Mouse (Mus musculus): ENCODE measurements at regions not wholly inside any gene's neighbourhood (a gene's known extent, or its start where the extent isn't known, plus 50 kb on each side); places are given as distances from the start of the nearest gene placed in this dataset.

DNA sequence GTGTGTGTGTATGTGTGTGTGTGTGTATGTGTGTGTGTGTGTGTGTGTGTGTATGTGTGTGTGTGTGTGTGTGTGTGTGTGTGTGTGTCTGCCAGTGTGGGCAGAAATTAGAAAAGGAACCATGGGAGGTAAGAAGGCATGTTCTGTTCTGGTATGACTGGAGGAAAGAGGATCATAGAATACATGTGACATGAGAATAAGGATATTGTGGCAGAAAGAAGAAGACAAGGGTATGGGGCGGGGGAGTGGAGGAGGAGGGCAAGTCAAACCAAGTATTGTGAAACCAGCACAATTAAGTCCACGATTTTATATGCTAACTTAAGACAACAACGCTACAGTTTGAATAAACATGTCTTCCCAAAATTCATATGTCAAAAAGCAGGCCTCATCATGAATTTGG is 117.4 kb upstream of the Ankrd55 start:
- TF ChIP-seq HCFC1 (IDR thresholded peaks at IDR 0.05; ENCODE audit: borderline replicate concordance, insufficient read depth, low read length), result no peak
- TF ChIP-seq ZC3H11A (IDR thresholded peaks at IDR 0.05; ENCODE audit: borderline replicate concordance, low read depth, low read length), result no peak
- TF ChIP-seq MAFK (IDR thresholded peaks at IDR 0.05; ENCODE audit: insufficient read depth, low read depth, low read length), result no peak
- no peak for TF ChIP-seq CHD2 (IDR thresholded peaks at IDR 0.05; ENCODE audit: low read depth, low read length)
- TF ChIP-seq ZNF384 (IDR thresholded peaks at IDR 0.05; ENCODE audit: low read depth, low read length), result no peak
- H3K36me3 ChIP-seq (ENCODE audit: control insufficient read depth, insufficient read depth, low read length, poor library complexity, severe bottlenecking), result no peaks in the 10 kb centered on the region
- in situ Hi-C loops (cut with MboI; ENCODE audit: low sequenced_read_pairs in 2 of 2, unreplicated experiment in 2 of 2), result no loop called here
- no peak overlapping the region for H3K9ac ChIP-seq (ENCODE audit: insufficient read depth, low read depth, low read length, poor library complexity, severe bottlenecking)
- DNase-seq (ENCODE audit: low read depth, low spot score), result no peak
- no peak overlapping the region for H3K27ac ChIP-seq (ENCODE audit: insufficient read depth, low read depth, low read length, poor library complexity, severe bottlenecking)
- no peaks in the 10 kb centered on the region for H3K9me3 ChIP-seq (ENCODE audit: control insufficient read depth, insufficient read depth, low read depth, low read length)
- H3K4me1 ChIP-seq (ENCODE audit: control insufficient read depth in 2 of 2, insufficient read depth in 2 of 2, low read length in 2 of 2, poor library complexity in 1 of 2), result no peaks in the 10 kb centered on the region
- no peak overlapping the region for H3K4me3 ChIP-seq (ENCODE audit: insufficient read depth in 1 of 2, low read depth in 1 of 2, low read length in 2 of 2, poor library complexity in 1 of 2, severe bottlenecking in 1 of 2)

DNA sequence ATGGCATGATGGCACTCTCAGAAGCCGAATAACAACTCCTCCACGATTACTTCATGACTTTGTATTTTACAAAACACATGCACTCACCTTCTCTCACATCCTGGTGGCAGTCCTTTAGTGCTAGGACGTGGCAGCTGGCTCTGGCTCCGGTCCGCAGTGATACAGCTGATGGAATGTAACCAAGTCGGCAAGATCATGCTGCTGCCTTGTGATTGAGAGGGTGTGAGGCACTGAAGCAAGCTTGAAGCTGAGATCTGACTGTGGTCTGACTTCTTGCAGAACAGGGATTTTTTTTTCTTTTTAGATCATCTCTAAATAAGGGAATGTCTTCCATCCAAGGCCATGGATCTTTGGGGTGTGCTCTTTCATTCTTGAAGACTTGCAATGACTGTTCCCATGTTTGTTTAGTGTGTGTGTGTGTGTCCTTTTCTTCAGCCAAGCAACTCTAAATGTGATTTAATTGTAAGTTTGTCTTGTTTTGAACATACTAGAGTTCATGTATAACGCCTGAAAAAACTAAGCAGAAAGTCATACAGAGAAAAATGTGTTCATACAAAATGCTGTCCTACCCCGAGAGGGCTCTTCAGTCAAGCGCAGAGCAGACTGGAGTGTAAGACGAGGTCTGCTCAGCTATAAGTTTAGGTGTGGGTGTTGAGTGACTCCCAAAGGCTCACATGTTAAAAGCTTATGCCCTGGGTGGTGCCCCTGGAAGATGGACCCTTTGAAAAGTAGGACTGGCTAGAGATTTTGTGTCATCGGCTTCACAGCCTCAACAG is 116.1 kb upstream of the Ankrd55 start:
- TF ChIP-seq ZNF384 (IDR thresholded peaks at IDR 0.05; ENCODE audit: low read depth, low read length) (no peak), HCFC1 (IDR thresholded peaks at IDR 0.05; ENCODE audit: borderline replicate concordance, insufficient read depth, low read length) (no peak), MAFK (IDR thresholded peaks at IDR 0.05; ENCODE audit: insufficient read depth, low read depth, low read length) (no peak), CHD2 (IDR thresholded peaks at IDR 0.05; ENCODE audit: low read depth, low read length) (no peak), ZC3H11A (IDR thresholded peaks at IDR 0.05; ENCODE audit: borderline replicate concordance, low read depth, low read length) (no peak)
- Histone ChIP-seq H3K9ac (ENCODE audit: insufficient read depth, low read depth, low read length, poor library complexity, severe bottlenecking) (no peak overlapping the region), H3K4me1 (ENCODE audit: control insufficient read depth in 2 of 2, insufficient read depth in 2 of 2, low read length in 2 of 2, poor library complexity in 1 of 2) (no peaks in the 10 kb centered on the region), H3K27ac (ENCODE audit: insufficient read depth, low read depth, low read length, poor library complexity, severe bottlenecking) (no peak overlapping the region), H3K9me3 (ENCODE audit: control insufficient read depth, insufficient read depth, low read depth, low read length) (no peaks in the 10 kb centered on the region), H3K4me3 (ENCODE audit: insufficient read depth in 1 of 2, low read depth in 1 of 2, low read length in 2 of 2, poor library complexity in 1 of 2, severe bottlenecking in 1 of 2) (no peak overlapping the region), H3K36me3 (ENCODE audit: control insufficient read depth, insufficient read depth, low read length, poor library complexity, severe bottlenecking) (no peaks in the 10 kb centered on the region)
- in situ Hi-C loops (cut with MboI; ENCODE audit: low sequenced_read_pairs in 2 of 2, unreplicated experiment in 2 of 2), result no loop called here
- no peak for DNase-seq (ENCODE audit: low read depth, low spot score)

DNA sequence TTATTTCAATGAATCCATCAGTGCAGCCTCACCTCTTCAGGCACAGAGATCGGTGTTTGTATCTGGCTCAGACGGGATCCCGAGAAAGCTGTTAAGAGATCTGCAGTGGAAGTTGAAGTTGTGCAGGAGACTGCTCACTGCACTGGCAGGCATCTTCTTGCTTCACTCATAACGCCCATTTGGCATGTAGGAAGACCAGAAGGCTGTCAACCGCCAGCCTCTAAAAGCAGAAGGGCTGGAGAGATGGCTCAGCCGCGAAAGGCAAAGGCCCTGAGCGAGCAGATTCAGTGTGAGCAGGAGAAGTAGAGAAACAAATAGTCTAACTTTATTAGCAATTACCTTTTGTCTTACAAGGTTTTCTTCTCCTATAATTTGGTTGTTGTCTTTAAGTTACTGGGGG is 114.3 kb upstream of the Ankrd55 start:
- no peaks in the 10 kb centered on the region for H3K36me3 ChIP-seq (ENCODE audit: control insufficient read depth, insufficient read depth, low read length, poor library complexity, severe bottlenecking)
- no peak overlapping the region for H3K27ac ChIP-seq (ENCODE audit: insufficient read depth, low read depth, low read length, poor library complexity, severe bottlenecking)
- H3K4me1 ChIP-seq (ENCODE audit: control insufficient read depth in 2 of 2, insufficient read depth in 2 of 2, low read length in 2 of 2, poor library complexity in 1 of 2), result no peaks in the 10 kb centered on the region
- H3K4me3 ChIP-seq (ENCODE audit: insufficient read depth in 1 of 2, low read depth in 1 of 2, low read length in 2 of 2, poor library complexity in 1 of 2, severe bottlenecking in 1 of 2), result no peak overlapping the region
- DNase-seq (ENCODE audit: low read depth, low spot score), result no peak
- no peaks in the 10 kb centered on the region for H3K9me3 ChIP-seq (ENCODE audit: control insufficient read depth, insufficient read depth, low read depth, low read length)
- TF ChIP-seq CHD2 (IDR thresholded peaks at IDR 0.05; ENCODE audit: low read depth, low read length) (no peak), MAFK (IDR thresholded peaks at IDR 0.05; ENCODE audit: insufficient read depth, low read depth, low read length) (no peak), ZNF384 (IDR thresholded peaks at IDR 0.05; ENCODE audit: low read depth, low read length) (no peak), ZC3H11A (IDR thresholded peaks at IDR 0.05; ENCODE audit: borderline replicate concordance, low read depth, low read length) (no peak), HCFC1 (IDR thresholded peaks at IDR 0.05; ENCODE audit: borderline replicate concordance, insufficient read depth, low read length) (no peak)
- in situ Hi-C loops (cut with MboI; ENCODE audit: low sequenced_read_pairs in 2 of 2, unreplicated experiment in 2 of 2), result no loop called here
- H3K9ac ChIP-seq (ENCODE audit: insufficient read depth, low read depth, low read length, poor library complexity, severe bottlenecking), result no peak overlapping the region

DNA sequence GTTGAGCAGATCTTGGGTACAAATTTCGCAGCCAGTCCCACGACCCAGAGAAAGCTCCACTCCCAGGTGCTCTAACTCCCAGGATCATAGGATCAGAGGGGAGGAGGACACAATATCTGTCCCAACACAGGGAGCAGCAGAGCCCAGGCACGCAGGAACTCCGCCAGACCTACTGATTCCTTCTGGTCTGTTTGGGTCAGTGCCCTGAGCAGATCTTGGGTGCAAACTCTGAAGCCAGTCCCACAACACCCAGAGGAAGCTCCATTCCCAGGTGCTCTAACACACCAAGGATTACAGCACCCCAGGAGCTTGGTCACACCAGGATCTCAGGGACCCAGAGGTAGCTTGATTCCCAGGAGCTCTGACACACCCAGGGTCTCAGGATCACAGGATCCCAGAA is 110.2 kb upstream of the Ankrd55 start:
- H3K36me3 ChIP-seq (ENCODE audit: control insufficient read depth, insufficient read depth, low read length, poor library complexity, severe bottlenecking), result no peaks in the 10 kb centered on the region
- no peaks in the 10 kb centered on the region for H3K4me1 ChIP-seq (ENCODE audit: control insufficient read depth in 2 of 2, insufficient read depth in 2 of 2, low read length in 2 of 2, poor library complexity in 1 of 2)
- no peak overlapping the region for H3K4me3 ChIP-seq (ENCODE audit: insufficient read depth in 1 of 2, low read depth in 1 of 2, low read length in 2 of 2, poor library complexity in 1 of 2, severe bottlenecking in 1 of 2)
- H3K9me3 ChIP-seq (ENCODE audit: control insufficient read depth, insufficient read depth, low read depth, low read length), result no peaks in the 10 kb centered on the region
- H3K9ac ChIP-seq (ENCODE audit: insufficient read depth, low read depth, low read length, poor library complexity, severe bottlenecking), result no peak overlapping the region
- no peak for TF ChIP-seq ZC3H11A (IDR thresholded peaks at IDR 0.05; ENCODE audit: borderline replicate concordance, low read depth, low read length)
- no peak for TF ChIP-seq MAFK (IDR thresholded peaks at IDR 0.05; ENCODE audit: insufficient read depth, low read depth, low read length)
- no peak for TF ChIP-seq HCFC1 (IDR thresholded peaks at IDR 0.05; ENCODE audit: borderline replicate concordance, insufficient read depth, low read length)
- TF ChIP-seq ZNF384 (IDR thresholded peaks at IDR 0.05; ENCODE audit: low read depth, low read length), result no peak
- TF ChIP-seq CHD2 (IDR thresholded peaks at IDR 0.05; ENCODE audit: low read depth, low read length), result no peak
- no peak overlapping the region for H3K27ac ChIP-seq (ENCODE audit: insufficient read depth, low read depth, low read length, poor library complexity, severe bottlenecking)
- no peak for DNase-seq (ENCODE audit: low read depth, low spot score)
- in situ Hi-C loops (cut with MboI; ENCODE audit: low sequenced_read_pairs in 2 of 2, unreplicated experiment in 2 of 2), result no loop called here

All from ES-E14 (cell line).